Mouse (Mus musculus) telencephalon, adult 2 months (tissue): Measurements from ENCODE around the gene Tfpt.

Experiments used
- DNase-seq: peaks from one replicate; pipeline ENCODE4 v3.0.0-alpha.2; 2011; ENCODE audit warnings: low read depth, low spot score

Tfpt gene

DNA sequence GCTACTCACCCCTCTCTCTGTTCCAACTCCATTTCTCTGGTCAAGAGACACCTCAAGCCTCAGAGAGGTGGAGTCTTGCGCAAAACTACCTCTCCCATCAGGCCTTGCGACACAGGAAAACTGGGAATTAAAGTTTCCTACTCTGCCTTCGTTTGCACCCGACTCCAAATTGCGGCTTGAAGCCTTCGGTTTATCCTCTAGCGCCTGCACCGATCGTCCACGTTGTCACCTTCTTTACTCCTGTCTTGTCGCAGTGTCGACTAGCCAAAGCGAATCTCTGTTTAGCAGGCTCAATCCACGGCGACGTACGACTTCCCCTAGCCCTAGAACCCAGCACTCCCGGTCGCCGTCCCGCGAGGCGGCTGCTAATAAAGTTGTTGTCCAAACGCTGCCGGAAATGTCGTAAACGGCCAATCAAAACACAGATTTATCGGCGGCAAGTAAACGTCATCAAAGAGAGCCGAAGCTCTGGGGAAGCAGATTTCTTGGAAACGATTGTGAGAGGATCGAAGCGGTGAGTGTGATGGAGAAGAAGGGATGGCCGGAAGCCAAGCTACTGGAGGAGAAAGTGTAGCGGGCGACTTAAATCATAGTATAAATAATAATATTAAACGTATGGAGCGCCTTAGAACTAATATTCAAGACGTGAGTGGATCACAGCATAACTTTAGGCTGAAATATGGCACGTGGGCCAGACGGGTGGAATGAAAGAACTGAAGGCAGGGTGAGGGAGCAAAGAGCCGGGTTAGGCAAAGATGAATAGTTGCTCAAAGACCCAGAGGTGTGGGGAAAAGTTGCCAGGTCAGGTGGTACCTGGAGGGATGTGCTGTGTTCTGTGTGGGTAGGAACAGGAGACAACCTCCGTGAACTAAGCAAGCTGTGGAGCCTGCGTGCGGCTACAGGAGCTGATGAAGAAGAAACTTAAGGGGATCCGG, at the start of gene Tfpt, which contains the start of gene Prpf31:
Gene Tfpt (minus strand): TSS at position 387 of the 935 bp plus-strand sequence.
Gene Prpf31 (plus strand): TSS at position 443 of the 935 bp plus-strand sequence.
- peak; percentile 98 for DNase-seq

DNA sequence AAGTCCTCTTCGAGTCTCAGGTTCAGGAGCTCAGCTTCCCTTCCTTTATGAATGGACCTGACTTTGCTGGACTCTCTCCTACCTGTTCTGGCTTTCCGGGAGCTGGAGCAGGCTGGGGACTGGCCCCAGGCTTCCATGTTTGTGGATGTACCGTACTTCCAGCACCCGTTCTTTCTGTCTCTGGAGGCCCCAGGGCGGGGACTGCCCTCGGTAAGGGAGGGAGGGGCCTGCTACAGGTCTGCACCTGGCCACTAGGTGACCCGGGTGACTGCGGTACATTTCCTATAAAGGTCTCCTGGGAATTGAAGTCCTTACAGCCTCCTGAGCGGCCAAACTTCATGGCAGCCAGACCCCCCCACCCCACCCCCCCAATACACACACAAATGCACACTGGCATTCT, 47.6 kb upstream of the Tfpt start, which contains the start of gene Tmc4:
Gene Tmc4 (minus strand): TSS at position 212 of the 400 bp plus-strand sequence.
- DNase-seq = no peak

DNA sequence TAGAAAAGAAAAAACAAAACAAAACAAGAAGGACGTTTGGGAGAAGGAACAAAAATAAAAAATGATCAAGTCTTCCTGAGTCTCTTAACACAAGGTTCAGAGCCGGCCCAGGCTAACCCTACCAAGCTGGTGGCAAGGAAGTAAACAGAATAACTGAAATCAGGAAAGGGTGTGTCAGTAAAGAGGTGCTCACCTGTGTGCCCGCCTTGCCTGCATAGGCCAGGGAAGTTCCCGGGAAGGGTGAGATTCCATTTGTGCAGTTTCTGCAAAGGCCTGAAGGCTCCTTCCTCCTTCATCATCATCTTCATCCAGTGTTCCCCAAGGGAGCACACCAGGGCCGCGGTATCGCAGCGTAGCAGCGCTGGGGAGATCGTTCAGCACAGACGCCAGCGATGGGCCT, 46.6 kb upstream of the Tfpt start:
- DNase-seq = no peak

DNA sequence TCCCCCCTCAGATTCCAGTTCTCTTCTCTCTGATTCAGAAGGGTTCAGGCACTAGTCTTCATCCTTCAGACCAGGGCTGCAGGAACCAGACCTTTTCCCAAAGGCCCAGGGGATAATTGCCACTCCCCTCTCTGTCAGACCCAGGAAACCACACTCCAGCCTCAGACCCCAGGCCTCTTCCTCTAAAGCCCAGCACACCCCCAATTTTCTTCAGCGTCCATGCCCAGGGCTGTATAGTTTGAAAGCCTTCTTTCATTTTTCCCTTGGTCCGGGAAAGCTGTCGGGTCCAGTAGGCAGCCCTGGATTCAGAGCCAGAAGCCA, 45.5 kb upstream of the Tfpt start:
- DNase-seq = no peak

DNA sequence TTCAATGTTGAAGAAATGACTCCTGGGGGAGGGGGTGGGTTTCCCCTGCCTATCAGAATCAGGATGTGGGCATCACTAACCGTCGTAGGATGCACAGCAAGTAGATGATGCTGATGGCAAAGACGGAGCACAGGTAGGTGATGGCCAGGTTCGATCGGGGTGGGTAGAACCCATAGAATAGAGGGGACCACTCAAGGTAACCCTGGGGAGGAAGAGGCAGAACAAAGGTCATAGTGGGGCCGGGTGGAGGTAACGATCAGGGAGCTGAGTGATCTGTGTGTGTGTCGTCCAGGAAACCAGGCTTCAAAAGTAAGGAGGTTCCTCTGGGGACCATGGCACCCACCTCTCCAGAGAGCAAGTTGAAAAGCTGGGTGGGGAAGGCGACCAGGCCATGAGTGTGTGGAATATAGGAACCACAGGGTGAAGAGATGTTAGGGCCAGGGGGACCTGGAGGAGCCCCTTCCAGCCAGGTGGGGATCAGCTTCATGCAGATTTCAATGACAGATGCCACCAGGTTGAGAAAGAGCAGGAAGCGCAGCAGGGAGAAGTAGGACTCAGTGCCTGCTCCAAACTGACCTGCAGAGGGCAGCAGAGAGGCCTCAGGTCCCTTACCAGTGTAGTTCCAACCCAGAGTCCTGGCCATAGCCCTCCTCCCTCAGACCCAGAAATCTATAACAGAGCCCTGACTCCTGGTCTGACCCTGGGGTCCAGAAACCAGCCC, 44.9 kb upstream of the Tfpt start:
- DNase-seq = peak; percentile 40

DNA sequence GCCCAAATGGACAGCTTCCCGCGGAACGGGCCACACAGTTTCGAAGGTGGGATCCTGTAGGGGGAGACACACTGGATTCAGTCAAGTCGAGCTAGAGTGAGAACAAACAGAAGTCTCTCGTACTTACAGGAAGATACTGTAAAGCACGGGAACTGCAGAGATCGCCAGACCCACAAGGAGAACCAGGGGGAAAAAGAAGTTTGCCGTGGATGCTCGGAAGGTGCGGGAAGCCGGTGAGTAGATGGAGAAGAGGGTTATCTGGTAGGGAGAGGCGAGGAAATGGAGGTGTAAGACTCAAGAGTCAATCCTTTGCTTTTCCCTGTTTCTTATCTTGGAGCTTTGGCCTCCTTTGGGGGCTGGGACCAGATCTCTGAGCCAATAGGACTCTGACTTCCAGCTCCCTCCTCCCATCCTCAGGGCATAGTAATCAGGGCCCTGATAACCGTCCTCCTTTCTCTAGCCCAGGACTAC, 37.2 kb upstream of the Tfpt start:
- DNase-seq = no peak

DNA sequence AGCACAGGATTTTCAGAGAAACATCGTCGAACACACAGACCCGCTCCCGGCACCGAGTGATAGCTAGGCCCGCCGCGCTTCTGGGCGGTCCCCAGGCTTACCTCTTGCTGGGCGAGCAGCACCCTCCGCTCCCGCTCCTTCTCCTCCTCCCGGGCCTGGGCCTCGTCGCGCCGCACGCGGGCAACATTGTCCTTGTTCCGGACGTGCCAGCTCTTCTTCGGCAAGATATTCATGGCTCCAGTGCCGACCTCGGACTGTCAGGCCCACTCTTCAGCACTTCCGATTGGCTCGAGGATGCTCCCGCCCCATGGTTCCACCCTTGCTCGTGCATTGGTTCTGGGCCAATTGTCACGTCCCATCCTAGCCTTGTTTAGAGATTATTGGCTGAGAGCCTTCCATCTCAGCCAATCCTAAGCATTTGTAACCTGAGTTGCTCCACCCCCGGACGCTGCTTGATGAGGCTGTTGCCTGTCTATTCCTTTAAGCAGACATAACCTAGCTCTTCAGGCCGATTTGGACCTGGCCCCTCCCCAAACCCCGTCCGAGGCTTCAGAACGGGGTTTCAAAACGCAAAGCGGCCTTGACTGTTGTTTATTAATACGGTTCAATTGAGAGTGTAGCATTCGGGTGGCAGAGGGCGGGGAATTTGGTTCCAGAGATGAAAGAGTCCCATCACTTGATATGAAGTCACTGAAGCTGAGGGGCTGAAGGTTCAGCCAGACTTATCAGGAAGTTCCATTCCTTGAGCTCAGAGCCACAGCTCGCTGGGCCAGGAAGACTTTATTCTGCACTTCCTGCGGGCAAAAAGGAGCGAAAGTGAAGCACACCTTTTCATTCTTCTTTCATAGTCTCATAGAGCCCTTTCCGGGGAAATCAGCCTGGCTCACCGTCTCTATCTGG, 35.7 kb upstream of the Tfpt start, which contains the start of gene Leng1:
Gene Leng1 (minus strand): TSS at position 626 of the 900 bp plus-strand sequence.
- peak; percentile 99 for DNase-seq

DNA sequence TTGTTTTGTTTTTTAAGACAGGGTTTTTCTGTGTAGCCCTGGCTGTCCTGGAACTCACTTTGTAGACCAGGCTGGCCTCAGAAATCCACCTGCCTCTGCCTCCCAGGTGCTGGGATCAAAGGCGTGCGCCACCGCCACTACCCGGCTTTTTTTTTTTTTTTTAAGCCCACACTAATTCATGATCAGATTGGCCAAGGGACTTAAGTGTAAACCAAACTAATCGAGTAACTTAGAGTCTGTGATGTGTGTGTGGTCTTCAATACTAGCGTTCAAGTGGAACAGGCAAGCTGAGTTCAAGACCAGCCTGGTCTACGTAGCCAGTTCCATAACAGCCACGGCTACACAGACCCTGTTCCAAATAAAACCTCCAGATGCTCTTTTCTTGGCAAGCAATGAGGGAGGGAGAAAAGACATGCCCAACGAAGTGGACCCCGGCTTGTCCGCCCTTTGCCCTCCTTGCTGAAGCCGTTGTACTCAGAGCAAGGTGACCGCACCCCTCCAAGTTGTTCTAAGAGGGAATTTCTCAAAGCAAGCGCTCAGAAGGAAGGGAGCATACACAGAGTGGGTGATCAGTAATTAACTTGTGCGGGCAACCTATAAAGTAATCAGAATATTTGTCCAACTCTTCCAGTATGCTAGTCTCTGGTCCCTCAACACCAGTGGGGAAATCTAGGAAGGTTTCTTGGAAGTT, 34.9 kb upstream of the Tfpt start:
- DNase-seq = no peak

DNA sequence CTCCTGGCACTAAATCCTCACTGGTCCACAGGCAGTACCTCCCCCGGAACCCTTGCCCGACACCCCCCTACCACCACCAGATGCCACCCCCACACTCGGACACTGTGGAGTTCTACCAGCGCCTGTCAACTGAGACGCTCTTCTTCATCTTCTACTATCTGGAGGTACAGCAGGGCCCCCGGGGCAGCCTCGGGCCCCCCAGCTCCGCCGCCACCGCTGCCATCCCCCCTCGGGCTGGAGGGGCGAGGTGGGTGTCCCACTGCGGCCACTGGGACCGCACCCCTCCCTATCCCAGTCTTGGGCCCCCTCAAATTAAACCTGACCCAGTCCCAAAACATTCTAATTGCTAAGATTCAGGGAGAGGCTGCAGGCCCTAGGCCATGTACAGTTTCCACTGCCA, 28.8 kb upstream of the Tfpt start:
- DNase-seq = no peak

DNA sequence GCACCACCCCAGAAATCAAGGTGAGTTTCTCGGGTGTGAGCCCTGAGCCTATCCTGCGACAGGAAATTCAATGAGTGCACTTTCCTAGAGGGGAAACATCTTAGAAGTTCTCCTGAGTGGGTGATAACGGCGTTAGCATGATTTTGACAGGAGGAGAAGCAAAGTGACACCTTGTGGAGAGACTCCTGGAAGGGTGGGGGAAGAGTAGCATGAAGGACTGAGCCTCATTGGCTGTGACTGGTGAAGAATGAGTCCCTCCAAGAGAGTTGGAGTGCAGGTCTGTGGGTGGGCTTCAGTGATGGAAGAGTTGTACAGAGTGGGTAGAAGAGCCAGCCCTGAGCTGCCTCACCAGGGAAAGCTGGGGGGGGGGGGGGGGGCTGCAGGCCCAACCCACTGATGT, 27.2 kb upstream of the Tfpt start:
- no peak for DNase-seq

DNA sequence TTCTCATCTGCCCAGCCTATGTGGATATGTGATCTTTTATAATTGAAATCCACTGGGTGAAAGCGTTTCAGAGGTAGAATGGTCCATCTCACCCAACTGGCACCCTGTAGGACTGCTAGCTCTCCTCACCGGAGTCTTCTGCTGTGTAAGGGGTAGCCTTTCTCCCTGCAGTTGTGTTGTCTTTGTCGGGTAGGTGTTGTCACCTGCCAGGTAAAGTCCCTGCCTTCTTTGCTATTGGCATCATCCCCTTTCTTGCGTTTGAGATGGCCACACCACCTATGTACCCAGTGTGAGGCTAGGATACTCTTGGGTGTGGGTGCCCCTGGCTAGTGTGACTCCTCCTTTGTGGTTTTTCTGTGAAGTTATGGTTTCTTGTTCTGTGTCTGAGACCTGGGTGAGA, 16.9 kb upstream of the Tfpt start:
- no peak for DNase-seq

DNA sequence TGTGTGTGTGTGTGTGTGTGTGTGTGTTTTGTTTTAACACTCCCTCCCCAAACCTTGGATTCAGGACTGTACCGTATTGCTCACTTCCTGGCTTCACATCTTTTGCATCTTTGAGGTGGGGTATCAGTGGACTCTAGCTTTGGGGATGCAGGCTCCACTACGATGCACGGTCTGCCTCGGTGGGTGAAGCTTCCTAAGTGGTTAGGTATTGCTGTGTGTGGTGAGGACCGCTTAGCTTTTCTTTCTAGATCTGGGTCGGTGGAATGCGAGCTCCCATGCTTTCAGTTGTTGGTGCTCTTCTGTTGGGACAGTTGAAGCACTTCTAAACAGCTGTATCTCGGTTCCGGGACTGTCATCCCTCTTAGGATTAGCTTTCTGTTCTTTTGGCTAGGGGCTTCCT, 16.5 kb upstream of the Tfpt start:
- DNase-seq = no peak

DNA sequence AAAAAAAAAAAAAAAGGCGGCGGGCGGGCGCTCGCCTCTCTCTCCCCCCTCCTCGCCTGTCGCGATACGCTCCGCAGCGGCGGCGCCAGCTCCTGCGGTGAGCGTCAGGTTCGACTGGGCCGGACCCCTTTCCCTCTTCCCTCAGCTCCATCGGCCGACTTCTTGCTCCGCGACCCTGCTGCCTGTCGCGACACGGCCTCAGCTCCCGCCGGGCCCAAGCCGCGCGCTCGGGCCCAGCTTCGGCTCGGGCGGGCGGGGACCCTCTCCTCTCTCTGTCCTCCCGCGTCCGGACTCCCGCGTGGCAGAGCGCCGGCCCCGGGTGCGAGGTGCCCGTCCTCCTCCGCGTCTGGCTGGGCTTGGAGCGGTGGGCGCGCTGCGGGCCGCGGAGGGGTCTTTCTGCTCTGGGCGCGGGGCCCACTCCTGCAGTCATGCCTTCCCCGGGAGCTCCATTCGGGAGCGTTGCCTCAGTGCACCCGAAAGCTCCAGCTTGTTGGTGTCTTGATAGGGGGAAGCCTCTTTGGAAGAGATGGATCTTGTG, 15.8 kb upstream of the Tfpt start:
- no peak for DNase-seq

DNA sequence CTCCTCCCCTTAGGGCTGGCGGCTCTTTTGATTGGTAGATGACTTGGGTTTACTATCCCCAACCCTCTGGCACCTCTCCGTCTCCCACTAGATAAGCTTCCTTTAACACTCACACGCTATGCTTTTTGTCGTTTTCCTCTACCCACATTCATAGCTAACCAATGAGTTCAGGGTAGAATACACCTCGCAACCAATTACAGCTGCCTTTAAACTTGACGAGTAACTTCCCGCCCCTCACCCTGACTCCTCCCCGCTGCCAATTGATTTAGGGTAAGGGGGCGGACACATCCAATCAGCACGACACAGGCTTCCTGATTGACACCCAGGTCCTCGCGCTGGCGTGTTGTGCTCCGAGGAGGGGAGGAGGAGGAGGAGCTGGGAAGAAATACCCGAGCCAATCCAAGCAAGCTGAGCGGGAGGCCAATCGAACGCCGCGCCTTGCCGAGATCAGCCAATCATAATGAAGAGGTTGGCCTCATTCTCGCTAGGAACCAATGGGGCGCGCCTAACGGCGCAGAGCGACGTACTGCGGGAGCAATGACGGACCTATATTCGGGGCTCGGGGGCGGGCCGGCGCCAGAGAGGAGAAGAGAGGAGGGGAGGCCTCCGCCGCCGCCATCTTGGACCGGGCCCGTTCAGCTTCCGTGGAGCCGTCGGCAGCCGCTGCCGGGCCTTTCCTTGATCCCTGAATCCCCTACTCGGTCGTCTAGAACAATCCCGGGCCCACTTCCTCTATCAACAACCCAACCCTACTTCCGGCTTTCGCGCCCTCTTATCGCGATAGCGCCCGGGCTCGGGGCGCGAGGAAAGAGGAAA, 15.2 kb upstream of the Tfpt start, which contains the start of gene Cnot3:
Gene Cnot3 (plus strand): TSS at position 597 of the 816 bp plus-strand sequence.
- DNase-seq = peak; percentile 100

DNA sequence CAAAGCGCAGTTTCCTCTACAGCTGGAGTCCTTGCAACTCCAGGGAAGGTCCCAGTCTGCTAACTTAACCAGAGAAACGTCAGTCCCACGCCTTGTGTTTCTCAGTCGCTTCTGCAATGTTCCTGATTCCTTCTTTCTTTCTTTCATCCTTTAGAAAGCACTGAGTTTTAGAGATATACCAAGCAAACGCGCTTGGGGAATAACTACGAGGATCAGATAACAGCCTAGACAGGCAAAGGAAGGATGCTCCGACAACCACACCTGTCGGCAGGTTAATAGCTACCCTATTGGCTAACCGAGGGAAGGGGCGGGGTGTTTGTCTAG, 14.6 kb upstream of the Tfpt start:
- no peak for DNase-seq

DNA sequence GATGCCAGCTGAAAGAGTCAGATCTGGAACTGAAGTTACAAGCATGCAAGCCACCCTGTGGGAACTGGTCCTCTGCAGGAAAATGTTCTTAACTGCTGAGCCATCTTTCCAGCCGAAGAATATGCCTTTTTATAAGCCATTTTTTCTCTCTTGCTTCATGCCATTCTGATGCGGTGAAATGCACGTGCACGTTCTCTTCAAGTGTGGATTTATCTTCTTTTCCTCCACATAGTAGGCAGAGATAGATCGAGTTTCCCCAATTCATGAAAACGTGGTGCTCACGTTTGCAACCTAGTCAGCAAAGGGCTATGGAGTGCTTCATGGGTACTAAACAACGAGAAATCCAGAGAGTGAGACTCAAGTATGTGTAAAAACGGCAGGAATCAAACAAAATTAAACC, 14.1 kb upstream of the Tfpt start:
- no peak for DNase-seq

DNA sequence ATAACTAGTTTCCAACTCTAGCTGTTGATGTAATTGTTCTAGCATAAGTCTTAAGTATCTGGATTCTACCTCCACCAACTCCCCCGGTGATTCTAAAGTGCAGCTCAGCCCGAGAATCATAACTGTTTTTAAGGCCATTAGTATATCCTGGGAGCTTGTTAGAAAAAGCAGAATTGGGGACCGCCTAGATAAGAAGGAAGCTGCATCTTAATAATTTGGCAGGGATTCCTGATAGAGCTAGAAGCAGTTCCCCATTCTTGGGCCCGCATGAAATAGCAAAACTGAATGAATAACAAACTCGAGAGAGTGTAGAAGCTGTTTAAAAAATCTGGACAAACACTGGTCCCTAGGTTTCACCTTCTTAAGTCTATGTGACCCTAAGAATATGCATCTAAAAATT, 13.7 kb upstream of the Tfpt start:
- no peak for DNase-seq

DNA sequence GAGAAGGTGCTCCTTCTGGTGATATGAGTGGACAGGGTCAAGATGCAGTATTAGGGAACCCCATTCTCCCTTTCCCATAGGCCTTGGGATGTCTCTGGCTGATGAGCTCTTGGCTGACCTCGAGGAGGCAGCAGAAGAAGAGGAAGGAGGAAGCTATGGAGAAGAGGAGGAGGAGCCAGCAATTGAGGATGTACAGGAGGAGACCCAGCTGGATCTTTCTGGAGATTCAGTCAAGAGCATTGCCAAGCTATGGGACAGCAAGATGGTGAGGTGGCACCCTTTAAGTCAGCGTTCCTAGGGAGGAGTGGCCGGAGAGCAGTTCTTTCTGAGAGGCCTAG, 718 bp upstream of the Tfpt start:
- DNase-seq = no peak

DNA sequence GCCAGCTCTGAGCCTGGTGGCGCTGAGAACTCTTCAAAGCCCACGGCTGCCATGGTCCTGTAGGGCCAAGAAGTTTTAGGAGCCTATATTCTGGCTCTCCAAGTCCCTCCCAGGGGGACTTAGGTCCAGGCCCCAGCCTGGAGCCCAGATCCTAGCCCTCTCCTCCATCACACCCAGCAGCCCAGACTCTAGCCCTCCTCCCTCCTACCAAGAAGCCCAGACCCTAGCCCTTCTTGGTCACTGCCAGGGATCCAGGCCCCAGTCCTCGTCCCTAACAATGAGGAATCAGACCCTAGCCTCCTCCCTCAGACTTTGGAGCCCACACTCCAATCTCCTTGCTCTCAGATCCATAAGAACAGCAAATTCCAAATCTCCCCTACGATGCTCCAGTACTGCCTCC, 699 bp downstream of the Tfpt start:
- no peak for DNase-seq
